Mouse (Mus musculus) megakaryocyte, adult 5-6 weeks (primary cell): ENCODE measurements around the gene Smtnl1. TPM values are rescaled to one million over a fixed set of nuclear protein-coding genes. Genes with fewer than 3 reads are reported as not detected.

Experiments
- total RNA-seq, 2 experiments: library from RNA; stranded (forward) in 1 of 2; stranded (reverse) in 1 of 2; fragments of 153-499, 151-499 nt in 1 of 2; fragments of 221-1000, 200-1000 nt in 1 of 2; gene quantifications; 2 replicates each; pipeline versions ENCODE4 v1.2.3 to v1.2.4; 2015 to 2017

The Smtnl1 gene
- total RNA-seq, 2 experiments from 2014 or later: not detected

Other genes starting within 250 kb of the Smtnl1 start
- gene Ctnnd1, start 171.9 kb downstream of the Smtnl1 start, total RNA-seq (2015): 14.9 and 20.9 TPM in 2 replicates
- gene Ctnnd1, start 171.9 kb downstream of the Smtnl1 start, total RNA-seq (2017): 14.8 and 17.8 TPM in 2 replicates
- gene Btbd18, start 163.6 kb downstream of the Smtnl1 start, total RNA-seq (2015): 0.07 TPM in 1 of 2 replicates, not detected in the other
- gene Btbd18, start 163.6 kb downstream of the Smtnl1 start, total RNA-seq (2017): not detected in 2 replicates
- 126 and 155 TPM in 2 replicates for gene Selenoh, start 151.9 kb downstream of the Smtnl1 start, total RNA-seq (2015)
- gene Selenoh, start 151.9 kb downstream of the Smtnl1 start, total RNA-seq (2017): 76.2 and 102 TPM in 2 replicates
- not detected in 2 replicates for gene Gm28635, start 144.6 kb downstream of the Smtnl1 start, total RNA-seq (2015)
- not detected in 2 replicates for gene Gm28635, start 144.6 kb downstream of the Smtnl1 start, total RNA-seq (2017)
- gene Med19, start 144.2 kb downstream of the Smtnl1 start, total RNA-seq (2015): 22.4 and 24.5 TPM in 2 replicates
- 16.1 and 20.2 TPM in 2 replicates for gene Med19, start 144.2 kb downstream of the Smtnl1 start, total RNA-seq (2017)
- gene Tmx2, start 143.5 kb downstream of the Smtnl1 start, total RNA-seq (2015): 42.4 and 49.0 TPM in 2 replicates
- 29.4 and 38.5 TPM in 2 replicates for gene Tmx2, start 143.5 kb downstream of the Smtnl1 start, total RNA-seq (2017)
- 39.8 and 42.7 TPM in 2 replicates for gene Zdhhc5, start 107.5 kb downstream of the Smtnl1 start, total RNA-seq (2015)
- gene Zdhhc5, start 107.5 kb downstream of the Smtnl1 start, total RNA-seq (2017): 32.6 and 37.9 TPM in 2 replicates
- 33.1 and 34.5 TPM in 2 replicates for gene Clp1, start 95.3 kb downstream of the Smtnl1 start, total RNA-seq (2015)
- gene Clp1, start 95.3 kb downstream of the Smtnl1 start, total RNA-seq (2017): 33.1 and 36.2 TPM in 2 replicates
- gene Ypel4, start 88.6 kb downstream of the Smtnl1 start, total RNA-seq (2015): 0.16 and 0.82 TPM in 2 replicates
- gene Ypel4, start 88.6 kb downstream of the Smtnl1 start, total RNA-seq (2017): 0.40 and 0.69 TPM in 2 replicates
- gene Gm19426, start 79.0 kb downstream of the Smtnl1 start, total RNA-seq (2015): not detected in 2 replicates
- gene Gm19426, start 79.0 kb downstream of the Smtnl1 start, total RNA-seq (2017): not detected in 2 replicates
- gene Serping1, start 47.2 kb downstream of the Smtnl1 start, total RNA-seq (2015): 1.5 and 2.1 TPM in 2 replicates
- gene Serping1, start 47.2 kb downstream of the Smtnl1 start, total RNA-seq (2017): 0.94 and 2.2 TPM in 2 replicates
- 23.7 and 27.7 TPM in 2 replicates for gene Ube2l6, start 23.8 kb downstream of the Smtnl1 start, total RNA-seq (2015)
- 25.2 and 31.5 TPM in 2 replicates for gene Ube2l6, start 23.8 kb downstream of the Smtnl1 start, total RNA-seq (2017)
- gene Timm10, start 4.3 kb upstream of the Smtnl1 start, total RNA-seq (2015): 17.7 and 18.6 TPM in 2 replicates
- 14.2 and 19.8 TPM in 2 replicates for gene Timm10, start 4.3 kb upstream of the Smtnl1 start, total RNA-seq (2017)
- 3.7 and 5.2 TPM in 2 replicates for gene Slc43a1, start 16.2 kb upstream of the Smtnl1 start, total RNA-seq (2015)
- gene Slc43a1, start 16.2 kb upstream of the Smtnl1 start, total RNA-seq (2017): 1.6 and 3.1 TPM in 2 replicates
- not detected in 2 replicates for gene Rtn4rl2, start 64.1 kb upstream of the Smtnl1 start, total RNA-seq (2015)
- gene Rtn4rl2, start 64.1 kb upstream of the Smtnl1 start, total RNA-seq (2017): not detected in 2 replicates
- 51.4 and 53.0 TPM in 2 replicates for gene Slc43a3, start 113.9 kb upstream of the Smtnl1 start, total RNA-seq (2015)
- gene Slc43a3, start 113.9 kb upstream of the Smtnl1 start, total RNA-seq (2017): 41.9 and 45.2 TPM in 2 replicates
- 48.6 and 96.7 TPM in 2 replicates for gene Prg2, start 157.8 kb upstream of the Smtnl1 start, total RNA-seq (2015)
- gene Prg2, start 157.8 kb upstream of the Smtnl1 start, total RNA-seq (2017): 238 and 301 TPM in 2 replicates
- gene Prg3, start 165.6 kb upstream of the Smtnl1 start, total RNA-seq (2015): 6.2 and 11.0 TPM in 2 replicates
- 14.2 and 18.4 TPM in 2 replicates for gene Prg3, start 165.6 kb upstream of the Smtnl1 start, total RNA-seq (2017)
- 66.9 and 83.2 TPM in 2 replicates for gene Ssrp1, start 214.6 kb upstream of the Smtnl1 start, total RNA-seq (2015)
- 222 and 227 TPM in 2 replicates for gene Ssrp1, start 214.6 kb upstream of the Smtnl1 start, total RNA-seq (2017)
- 0.11 and 0.16 TPM in 2 replicates for gene P2rx3, start 214.8 kb upstream of the Smtnl1 start, total RNA-seq (2015)
- not detected in 2 replicates for gene P2rx3, start 214.8 kb upstream of the Smtnl1 start, total RNA-seq (2017)
- gene Tnks1bp1, start 225.4 kb upstream of the Smtnl1 start, total RNA-seq (2015): 1.5 and 1.9 TPM in 2 replicates
- 4.8 and 5.6 TPM in 2 replicates for gene Tnks1bp1, start 225.4 kb upstream of the Smtnl1 start, total RNA-seq (2017)